Mouse (Mus musculus) spleen, adult 2 months (tissue): ENCODE measurements around the gene Tgfbi. TPM values are rescaled to one million over a fixed set of nuclear protein-coding genes. Genes with fewer than 3 reads are reported as not detected.

Experiments used
- DNase-seq, 2 experiments: peaks; one replicate each; pipeline versions ENCODE4 v3.0.0 to v3.0.0-alpha.2; 2012 to 2021; ENCODE audit warnings: low spot score in 2 of 2, low read depth in 1 of 2
- H3K27ac ChIP-seq: fragments of 200-500 bp; 2 replicates; pipeline ENCODE4 v1.5.1; 2012; ENCODE audit warnings: low read length, inconsistent platforms; ENCODE audit not compliant: insufficient read depth
- H3K27me3 ChIP-seq: fragments of 200-500 bp; 2 replicates; pipeline ENCODE4 v1.6.1; 2012; ENCODE audit warnings: mild to moderate bottlenecking, moderate library complexity, low read length, inconsistent platforms; ENCODE audit not compliant: control insufficient read depth, insufficient read depth
- H3K36me3 ChIP-seq: fragments of 200-500 bp; 2 replicates; pipeline ENCODE4 v1.6.1; 2012; ENCODE audit warnings: mild to moderate bottlenecking, low read length, inconsistent platforms; ENCODE audit not compliant: control insufficient read depth, insufficient read depth
- H3K4me1 ChIP-seq: fragments of 200-500 bp; 2 replicates; pipeline ENCODE4 v1.6.1; 2011; ENCODE audit warnings: inconsistent platforms; ENCODE audit not compliant: control insufficient read depth, insufficient read depth, insufficient read length
- H3K4me3 ChIP-seq: fragments of 200-500 bp; 2 replicates; pipeline ENCODE4 v1.5.1; 2011; ENCODE audit warnings: mild to moderate bottlenecking, inconsistent platforms; ENCODE audit not compliant: insufficient read depth, insufficient read length; ENCODE audit errors: extremely low read depth
- CTCF ChIP-seq: fragments of 200-500 bp; IDR thresholded peaks from 2 replicates; pipeline ENCODE4 v1.5.1; 2011; ENCODE audit warnings: mild to moderate bottlenecking, inconsistent platforms; ENCODE audit not compliant: insufficient read depth, insufficient read length, insufficient replicate concordance; ENCODE audit errors: extremely low read depth
- POLR2A ChIP-seq: fragments of 200-500 bp; IDR thresholded peaks from 2 replicates; pipeline ENCODE4 v1.6.1; 2011; ENCODE audit warnings: low read depth, low read length, inconsistent platforms
- WGBS: fragments of 180-500 bp; shearing (Covaris S2); methylation state at CpG from one replicate; pipeline ENCODE4 v1.1.7; 2018; 5-methylcytosine and 5-hydroxymethylcytosine counted together
- polyA plus RNA-seq: library from polyadenylated mRNA; depleted of rRNA; stranded (reverse); fragments of >200 nt; gene quantifications from 2 replicates; pipeline ENCODE4 v1.2.3, GENCODE M21; 2012

Gene Tgfbi
- polyA plus RNA-seq, 1 experiment = 56.0 TPM

DNA sequence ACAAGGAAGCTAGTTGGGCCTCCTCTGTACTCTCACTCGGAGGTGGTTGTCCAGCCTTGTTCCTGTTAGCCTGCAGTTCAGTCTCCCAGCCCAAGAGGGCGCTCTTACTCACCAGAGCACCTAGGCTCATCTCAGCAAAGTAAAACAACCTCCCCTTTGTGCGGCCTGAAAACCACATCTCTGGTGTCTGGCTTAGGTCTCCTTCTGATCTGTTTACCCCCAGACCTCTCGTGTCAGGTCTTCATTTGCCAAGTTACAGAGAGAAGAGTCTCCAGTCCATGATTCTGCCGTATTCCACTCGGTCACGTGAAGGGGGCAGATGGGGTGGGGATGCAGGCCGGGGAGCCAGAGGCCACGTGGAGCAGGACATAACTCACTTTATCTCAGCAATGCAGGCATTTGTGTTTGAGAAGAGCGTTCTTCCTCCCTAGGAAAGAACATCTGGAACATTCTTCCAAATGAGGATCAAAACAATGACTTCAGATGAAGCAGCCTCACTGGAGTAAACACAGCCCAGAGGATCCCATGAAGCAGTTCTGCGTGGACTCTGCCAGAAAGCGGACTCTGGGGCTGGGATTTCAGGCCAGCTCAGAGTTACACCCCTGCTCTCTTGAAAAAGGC lies 33.5 kb upstream of the Tgfbi start:
- Histone ChIP-seq H3K36me3 (no peaks in the 10 kb centered on the region), H3K27me3 (no peaks in the 10 kb centered on the region), H3K27ac (0 out of 2 replicates have a peak overlapping the region, but pooled peaks have one; percentile 12), H3K4me1 (no peaks in the 10 kb centered on the region), H3K4me3 (no peak overlapping the region)
- DNase-seq = peak in 1 of 2 experiments; percentile 67
- WGBS = 59% methylated on average over 12 of the region's 12 CpGs
- peak; percentile 68; the same call in 1 of the 2 replicates for TF ChIP-seq CTCF
- no peak for TF ChIP-seq POLR2A

DNA sequence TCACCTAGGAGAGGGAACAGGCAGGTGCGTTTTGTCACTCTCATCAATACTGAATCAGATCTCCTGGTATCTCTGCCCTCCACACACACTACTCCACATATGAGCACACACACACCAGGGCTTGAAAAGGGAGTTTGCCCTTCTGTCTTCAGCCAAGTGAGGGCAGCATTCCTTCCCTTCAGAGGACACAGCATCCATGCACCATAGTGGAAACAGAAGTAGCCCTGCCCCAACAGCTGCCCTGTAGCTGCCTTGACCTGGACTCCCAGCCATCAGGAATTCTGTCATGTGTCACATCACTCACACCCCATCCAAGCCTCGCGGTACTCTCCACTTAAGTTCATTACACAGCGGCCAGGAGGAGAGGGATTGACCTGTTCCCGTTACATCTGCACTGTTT lies 31.2 kb upstream of the Tgfbi start:
- Histone ChIP-seq H3K36me3 (no peaks in the 10 kb centered on the region), H3K4me3 (no peak overlapping the region), H3K27me3 (no peaks in the 10 kb centered on the region), H3K4me1 (no peaks in the 10 kb centered on the region), H3K27ac (no peak overlapping the region)
- 87% methylated on average over 5 of the region's 5 CpGs for WGBS
- DNase-seq = no peak
- no peak for TF ChIP-seq POLR2A
- TF ChIP-seq CTCF = no peak

DNA sequence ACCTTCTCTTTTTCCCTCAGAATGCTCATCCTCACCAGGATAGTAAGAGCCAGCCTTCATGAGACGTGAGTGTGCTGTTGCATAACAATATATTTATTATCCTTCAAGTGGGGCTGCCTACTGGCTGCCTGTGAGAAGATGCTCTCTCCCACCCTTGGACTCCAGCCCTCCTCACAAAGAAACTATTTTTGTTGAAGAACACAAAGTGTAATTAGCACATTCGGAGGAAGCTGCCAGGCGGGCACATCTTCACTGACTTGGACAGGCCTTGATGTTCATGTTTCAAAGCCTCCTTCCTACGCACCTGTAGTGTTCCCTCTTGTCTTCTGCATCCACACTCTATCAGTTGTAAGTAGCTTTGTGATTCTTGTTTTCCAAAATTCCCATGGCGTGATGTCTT lies 28.9 kb upstream of the Tgfbi start:
- Histone ChIP-seq H3K36me3 (no peaks in the 10 kb centered on the region), H3K4me3 (no peak overlapping the region), H3K27ac (no peak overlapping the region), H3K27me3 (no peaks in the 10 kb centered on the region), H3K4me1 (no peaks in the 10 kb centered on the region)
- WGBS = 91% methylated on average over 5 of the region's 5 CpGs
- no peak for DNase-seq
- TF ChIP-seq POLR2A (no peak), CTCF (no peak)

DNA sequence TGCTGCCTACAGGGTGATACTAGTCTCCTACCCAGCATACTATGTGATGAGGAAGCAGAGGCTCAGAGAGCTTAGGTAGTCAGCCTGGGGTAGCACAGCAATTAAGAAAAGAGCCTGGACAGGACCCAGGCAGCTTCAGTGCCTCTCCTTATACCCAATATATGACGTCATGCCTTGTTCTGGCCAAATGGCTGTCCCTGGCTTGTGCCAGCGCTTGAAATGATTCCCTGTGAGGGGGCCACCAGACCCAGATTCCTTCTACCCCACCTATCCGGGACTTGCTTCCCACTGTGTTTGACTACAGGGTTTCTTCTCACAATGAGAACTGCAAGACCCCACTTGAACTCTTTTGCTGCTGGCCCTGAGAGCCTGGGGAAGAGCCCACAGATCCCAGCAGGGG lies 27.8 kb upstream of the Tgfbi start:
- no peaks in the 10 kb centered on the region for H3K27me3 ChIP-seq
- H3K4me3 ChIP-seq = no peak overlapping the region
- no peaks in the 10 kb centered on the region for H3K4me1 ChIP-seq
- no peak for DNase-seq
- no peaks in the 10 kb centered on the region for H3K36me3 ChIP-seq
- 73% methylated on average over 3 of the region's 3 CpGs for WGBS
- TF ChIP-seq CTCF (no peak), POLR2A (no peak)
- H3K27ac ChIP-seq = no peak overlapping the region

DNA sequence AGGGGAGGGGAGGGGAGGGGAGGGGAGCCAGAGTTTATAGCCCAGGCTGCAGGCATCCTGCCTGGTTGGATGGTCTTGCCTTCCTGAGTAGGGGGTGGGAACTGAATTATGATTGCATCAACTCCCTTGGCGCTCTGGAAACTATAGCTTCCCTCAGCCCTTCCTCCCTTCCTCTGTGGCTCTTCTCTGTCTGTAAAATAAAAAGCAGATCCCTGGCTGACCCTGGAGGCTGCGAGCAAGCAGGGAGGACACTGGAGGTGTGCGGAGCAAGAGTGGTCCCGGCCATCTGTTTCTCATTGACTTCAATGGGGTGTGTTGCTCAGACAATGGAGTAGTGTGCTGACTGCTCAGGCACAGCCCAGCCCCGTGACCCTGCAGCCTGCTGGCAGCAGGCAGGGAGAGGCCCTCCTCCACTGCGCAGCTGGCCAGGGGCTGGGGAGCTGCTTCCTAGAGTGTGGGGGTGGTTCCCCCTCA lies 27.3 kb upstream of the Tgfbi start:
- Histone ChIP-seq H3K27me3 (no peaks in the 10 kb centered on the region), H3K36me3 (no peaks in the 10 kb centered on the region), H3K4me1 (no peaks in the 10 kb centered on the region), H3K27ac (no peak overlapping the region), H3K4me3 (no peak overlapping the region)
- no peak for DNase-seq
- WGBS = 20% methylated on average over 6 of the region's 6 CpGs
- TF ChIP-seq POLR2A = no peak
- no peak for TF ChIP-seq CTCF

DNA sequence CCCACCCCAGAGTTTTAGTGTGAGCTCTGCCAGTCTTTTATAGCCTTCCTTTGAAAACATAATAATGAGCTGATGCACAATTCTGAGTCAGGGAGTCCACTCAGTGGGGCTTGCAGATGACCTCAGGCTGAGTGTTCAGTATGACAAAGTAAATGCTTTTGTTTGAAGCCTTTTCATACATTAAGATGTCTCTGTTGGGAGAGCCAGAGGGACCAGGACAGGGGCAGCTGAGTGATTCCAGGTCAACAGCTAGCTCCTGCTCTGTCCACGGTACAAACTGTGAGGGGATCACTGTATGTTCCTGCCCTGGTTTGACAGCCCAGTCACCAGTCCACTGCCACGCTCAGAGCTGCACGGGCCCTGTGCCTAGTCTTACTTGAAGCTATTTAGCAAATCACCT lies 26.6 kb upstream of the Tgfbi start:
- TF ChIP-seq POLR2A (no peak), CTCF (no peak)
- H3K4me3 ChIP-seq = no peak overlapping the region
- WGBS = 89% methylated on average over 3 of the region's 3 CpGs
- H3K27ac ChIP-seq = no peak overlapping the region
- no peaks in the 10 kb centered on the region for H3K36me3 ChIP-seq
- H3K27me3 ChIP-seq = no peaks in the 10 kb centered on the region
- no peaks in the 10 kb centered on the region for H3K4me1 ChIP-seq
- no peak for DNase-seq

DNA sequence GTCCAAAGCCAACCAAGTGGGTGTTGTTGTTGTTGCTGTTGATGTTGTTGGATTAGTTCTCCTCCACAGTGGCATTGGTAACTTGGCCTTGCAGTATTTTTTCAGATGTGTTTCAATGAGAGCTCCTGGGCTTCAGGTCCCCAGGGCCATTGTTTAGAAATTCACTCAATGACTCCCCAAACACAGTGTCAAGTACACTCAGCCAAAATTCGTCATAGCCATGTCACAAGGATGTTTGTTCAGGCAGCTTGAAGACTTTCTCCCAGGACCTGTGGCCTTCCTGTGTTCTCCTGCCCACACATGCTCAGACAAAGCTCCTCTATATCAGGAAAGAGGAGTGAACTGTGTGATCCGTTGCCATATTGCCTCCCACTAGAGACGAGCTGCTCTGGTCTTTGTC lies 23.3 kb upstream of the Tgfbi start:
- Histone ChIP-seq H3K4me3 (no peak overlapping the region), H3K27me3 (no peaks in the 10 kb centered on the region), H3K36me3 (no peaks in the 10 kb centered on the region), H3K27ac (no peak overlapping the region), H3K4me1 (no peaks in the 10 kb centered on the region)
- WGBS = 89% methylated on average over 3 of the region's 3 CpGs
- no peak for TF ChIP-seq POLR2A
- TF ChIP-seq CTCF = no peak
- no peak for DNase-seq
